Mouse (Mus musculus) activated CD4-positive, CD25-positive, alpha-beta regulatory T cell, adult 4 months (primary cell): ENCODE data around the gene Ang. TPM values are rescaled to one million over a fixed set of nuclear protein-coding genes. Genes with fewer than 3 reads are reported as not detected.

ENCODE experiments used
- ATAC-seq: one replicate; pipeline ENCODE4 v1.8.0; 2017
- polyA plus RNA-seq, 2 experiments: library from polyadenylated mRNA; unstranded; fragments of 100-300 nt; shearing (Covaris generic); gene quantifications; one replicate each; pipeline ENCODE4 v1.2.1; 2017

The Ang gene
- polyA plus RNA-seq, 2 experiments from 2014 or later: 3.7 to 6.6 TPM

GRCm38 (mm10) chr14:51088970-51089673 is 1.8 kb upstream of the Ang start:
- peak; percentile 81 for ATAC-seq

GRCm38 (mm10) chr14:51089674-51090076 is 1.3 kb upstream of the Ang start:
- no peak for ATAC-seq

- peak; percentile 22 for ATAC-seq
Observed at GRCm38 (mm10) chr14:51090077-51090781, 721 bp upstream of the Ang start.

- no peak for ATAC-seq
Observed at GRCm38 (mm10) chr14:51092073-51092620, 1.2 kb downstream of the Ang start.

- no peak for ATAC-seq
Observed at GRCm38 (mm10) chr14:51093496-51093895, 2.5 kb downstream of the Ang start.

GRCm38 (mm10) chr14:51094096-51094875 is 3.3 kb downstream of the Ang start:
- ATAC-seq: no peak

- ATAC-seq: no peak
Observed at GRCm38 (mm10) chr14:51094921-51095320, 4.0 kb downstream of the Ang start.

GRCm38 (mm10) chr14:51095736-51096524 is 5.0 kb downstream of the Ang start:
- ATAC-seq: no peak

GRCm38 (mm10) chr14:51098300-51098699 is 7.3 kb downstream of the Ang start:
- peak; percentile 53 for ATAC-seq

- no peak for ATAC-seq
Observed at GRCm38 (mm10) chr14:51098921-51099320, 8.0 kb downstream of the Ang start.

GRCm38 (mm10) chr14:51101284-51101683 is 10.3 kb downstream of the Ang start:
- ATAC-seq: no peak

- ATAC-seq: no peak
Observed at GRCm38 (mm10) chr14:51103217-51103616, 12.3 kb downstream of the Ang start.

GRCm38 (mm10) chr14:51104366-51104765 is 13.4 kb downstream of the Ang start:
- no peak for ATAC-seq

- ATAC-seq: no peak
Observed at GRCm38 (mm10) chr14:51106449-51106967, 15.6 kb downstream of the Ang start.

GRCm38 (mm10) chr14:51111966-51112365 is 21.0 kb downstream of the Ang start:
- ATAC-seq: no peak

GRCm38 (mm10) chr14:51113476-51113875 is 22.5 kb downstream of the Ang start:
- ATAC-seq: no peak

GRCm38 (mm10) chr14:51113916-51114560 is 23.1 kb downstream of the Ang start, which contains the start of gene Eddm3b:
Gene Eddm3b (plus strand): TSS chr14:51114426.
- no peak for ATAC-seq

- ATAC-seq: no peak
Observed at GRCm38 (mm10) chr14:51125684-51126083, 34.7 kb downstream of the Ang start.

- ATAC-seq: no peak
Observed at GRCm38 (mm10) chr14:51127648-51128258, 36.8 kb downstream of the Ang start.

GRCm38 (mm10) chr14:51128775-51129623 is 38.0 kb downstream of the Ang start:
- no peak for ATAC-seq
